Mouse (Mus musculus): ENCODE results near the gene Gm10053.
"Not testable (repeated sequence)": the region's sequence is repeated elsewhere in the genome, so short reads cannot be mapped to it uniquely, and the experiment has no call there.

Gm10053 gene

GRCm38 (mm10) chr19:24875129-24875870 lies at the start of gene Gm10053:
TSS of gene Gm10053 (plus strand) at chr19:24875686.
- DNase-seq (ENCODE audit: low read depth, low spot score) = not testable (repeated sequence)

DNA sequence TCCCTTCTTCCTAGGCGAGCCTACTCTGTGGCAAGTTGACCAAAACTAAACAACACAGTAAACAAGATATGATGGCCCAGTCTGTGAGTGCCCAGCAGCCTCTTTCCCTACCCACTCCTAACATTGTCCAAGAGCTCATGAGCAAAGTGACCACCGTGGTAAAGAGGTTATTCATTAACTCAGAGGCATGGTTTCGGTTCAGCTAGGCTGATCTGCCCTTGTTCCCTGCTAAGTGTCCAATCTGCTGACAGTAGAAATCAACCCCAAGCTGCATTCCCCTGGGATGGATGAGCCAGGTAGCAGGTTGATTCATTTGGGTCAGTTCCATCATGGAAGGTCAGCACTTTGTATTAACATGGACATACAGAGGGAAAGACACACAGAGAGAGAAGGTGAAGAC lies 33.4 kb upstream of the Gm10053 start:
- no peak for DNase-seq (ENCODE audit: low read depth, low spot score)

GRCm38 (mm10) chr19:24845007-24845546 lies 30.4 kb upstream of the Gm10053 start:
- DNase-seq (ENCODE audit: low read depth, low spot score) = peak; percentile 53

DNA sequence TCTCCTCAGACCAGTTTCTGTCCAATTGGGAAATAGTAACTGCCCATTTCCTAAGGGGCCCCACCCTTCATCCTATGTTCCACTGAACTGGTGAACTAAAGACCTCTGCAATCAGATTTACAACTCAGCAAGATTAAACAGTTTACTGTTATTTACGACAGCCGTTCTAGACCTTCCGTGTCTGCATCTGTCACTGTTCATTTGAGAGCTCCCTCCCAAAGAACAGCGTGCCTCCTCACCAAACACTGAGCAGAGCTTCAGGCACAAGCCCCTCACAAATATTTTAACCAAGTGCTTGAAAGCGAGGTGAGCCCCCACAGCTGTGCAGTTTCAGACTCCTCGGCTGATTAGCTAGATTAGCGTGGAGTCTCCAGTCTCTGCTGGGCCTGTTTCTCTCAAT lies 27.1 kb upstream of the Gm10053 start:
- no peak for DNase-seq (ENCODE audit: low read depth, low spot score)

DNA sequence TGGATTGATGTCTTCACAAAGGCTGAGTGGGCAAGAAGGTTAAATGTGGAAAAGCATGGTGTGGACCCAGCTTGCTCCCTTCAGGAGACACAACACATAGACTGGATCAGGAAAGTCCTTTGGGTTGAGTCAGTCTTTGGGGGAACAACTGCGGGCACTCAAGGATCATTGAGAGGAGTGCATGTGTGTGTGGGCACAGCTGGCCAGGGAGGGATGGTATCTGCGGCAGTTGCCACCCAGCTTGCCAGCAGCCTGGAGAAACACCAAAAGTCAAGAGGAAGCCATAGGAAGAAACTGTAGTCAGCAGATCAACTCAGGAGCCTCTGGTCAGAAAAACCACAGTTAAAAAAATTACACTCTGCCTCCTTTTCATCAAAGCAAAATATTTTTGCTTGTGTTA lies 26.6 kb upstream of the Gm10053 start:
- no peak for DNase-seq (ENCODE audit: low read depth, low spot score)

- DNase-seq (ENCODE audit: low read depth, low spot score) = no peak
Observed at GRCm38 (mm10) chr19:24851456-24852315, 23.8 kb upstream of the Gm10053 start.

DNA sequence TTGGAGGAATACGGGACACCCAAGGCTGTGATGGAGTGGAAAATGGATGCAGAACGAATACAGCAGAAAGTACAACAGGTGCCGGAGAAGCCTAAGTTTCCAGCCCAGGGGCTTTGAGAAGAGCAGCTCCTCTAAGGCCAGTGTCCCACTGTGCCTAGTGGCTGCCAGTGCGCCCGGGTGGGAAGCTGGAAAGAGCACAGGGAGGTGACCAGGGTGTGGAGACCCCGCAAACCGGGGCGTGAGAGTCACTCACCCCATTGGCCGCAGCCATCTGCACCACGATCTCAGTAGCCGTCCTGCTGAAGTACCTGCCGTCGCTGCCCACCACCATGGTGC lies 14.2 kb upstream of the Gm10053 start:
- DNase-seq (ENCODE audit: low read depth, low spot score) = no peak

DNA sequence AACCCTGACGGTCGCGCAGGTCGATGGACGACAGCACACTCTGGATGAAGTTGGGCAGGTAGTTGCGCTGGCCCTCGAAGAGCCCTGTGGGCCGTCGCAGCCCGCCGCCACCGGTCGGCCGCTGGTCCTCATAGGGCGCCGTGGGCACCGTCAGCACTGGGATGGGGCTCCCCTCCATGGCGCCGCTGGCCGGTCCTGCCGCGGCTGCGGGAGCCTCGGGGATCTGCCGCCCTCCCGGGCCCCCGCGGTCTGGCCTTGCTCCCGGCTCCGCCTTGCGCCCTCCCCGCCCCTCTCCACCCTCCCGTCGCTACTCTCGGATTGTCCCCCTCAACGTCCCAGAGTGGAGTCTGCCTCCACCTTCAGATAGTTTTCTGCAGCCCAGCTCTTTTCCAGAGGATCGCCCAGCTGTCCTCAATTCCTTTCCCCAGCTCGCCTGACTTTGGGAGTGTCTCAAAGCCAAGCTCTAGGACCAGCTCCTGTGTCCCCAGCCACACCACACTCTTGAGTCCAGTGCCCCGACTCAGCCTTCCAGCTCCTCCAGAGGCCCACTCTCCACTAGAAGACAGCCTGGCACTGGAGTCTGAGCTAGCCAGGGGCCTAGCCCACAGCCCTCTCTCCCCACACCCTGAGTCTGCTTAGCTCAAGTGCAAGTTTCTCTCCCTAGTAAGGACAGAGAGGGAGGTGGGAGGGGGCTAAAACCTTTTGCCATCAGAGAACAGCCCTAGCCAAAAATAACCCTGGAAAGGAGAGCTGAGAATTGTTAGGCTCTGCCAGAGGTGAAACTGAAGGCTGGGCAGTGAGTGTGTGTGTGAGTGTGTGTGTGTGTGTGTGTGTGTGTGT lies 13.7 kb upstream of the Gm10053 start, which contains the start of gene Pgm5:
Gene Pgm5, minus strand, starts transcription at position 244 of the 840 bp plus-strand sequence.
- DNase-seq (ENCODE audit: low read depth, low spot score) = no peak

DNA sequence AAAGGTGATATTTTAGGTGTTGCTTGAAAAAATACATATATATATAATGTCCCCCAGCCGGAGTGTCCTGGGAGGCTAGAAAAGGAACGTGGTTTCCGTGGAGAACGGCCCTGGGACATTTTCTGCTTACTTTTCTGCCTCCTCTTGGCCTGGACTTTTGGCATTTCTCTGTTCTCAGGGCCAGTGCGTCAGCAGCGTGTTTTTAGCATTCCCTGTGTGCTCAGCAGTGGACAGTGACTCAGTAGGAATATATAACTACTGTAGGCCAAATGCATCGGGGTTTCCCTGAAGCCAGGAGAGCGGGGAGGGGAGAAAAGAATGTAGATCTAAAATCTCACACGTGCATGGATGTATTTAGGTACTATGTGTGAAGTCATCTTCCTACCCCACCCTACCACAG lies 10.1 kb upstream of the Gm10053 start:
- DNase-seq (ENCODE audit: low read depth, low spot score) = no peak

DNA sequence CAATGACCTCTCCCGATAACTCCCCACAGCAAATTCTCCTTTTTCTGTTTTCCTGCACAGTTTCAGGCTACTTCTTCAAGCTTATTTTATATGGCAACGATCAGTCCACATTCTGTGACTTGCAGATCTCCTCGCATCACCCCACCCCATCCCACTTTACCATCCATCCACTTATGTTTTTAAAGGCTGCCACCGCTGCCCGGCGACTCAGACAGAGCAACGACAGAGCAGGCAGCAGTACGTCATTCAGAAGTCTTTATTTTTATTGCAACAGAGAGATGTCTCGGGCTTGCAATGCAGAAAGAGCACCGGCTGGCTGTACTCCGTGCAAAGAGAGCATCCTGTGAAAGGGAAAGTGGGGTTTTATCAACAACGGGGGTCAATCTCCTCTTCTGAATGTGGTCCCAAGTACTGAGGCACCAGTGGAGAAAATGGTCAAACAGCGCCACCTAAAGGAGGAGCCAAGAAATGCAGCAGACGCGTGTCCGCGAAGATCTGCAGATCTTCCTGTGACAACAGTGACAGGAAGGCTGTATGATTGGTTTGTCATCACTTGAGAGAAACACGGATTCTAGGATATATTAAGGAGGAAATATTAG lies 4.3 kb upstream of the Gm10053 start:
- DNase-seq (ENCODE audit: low read depth, low spot score) = peak; percentile 85

DNA sequence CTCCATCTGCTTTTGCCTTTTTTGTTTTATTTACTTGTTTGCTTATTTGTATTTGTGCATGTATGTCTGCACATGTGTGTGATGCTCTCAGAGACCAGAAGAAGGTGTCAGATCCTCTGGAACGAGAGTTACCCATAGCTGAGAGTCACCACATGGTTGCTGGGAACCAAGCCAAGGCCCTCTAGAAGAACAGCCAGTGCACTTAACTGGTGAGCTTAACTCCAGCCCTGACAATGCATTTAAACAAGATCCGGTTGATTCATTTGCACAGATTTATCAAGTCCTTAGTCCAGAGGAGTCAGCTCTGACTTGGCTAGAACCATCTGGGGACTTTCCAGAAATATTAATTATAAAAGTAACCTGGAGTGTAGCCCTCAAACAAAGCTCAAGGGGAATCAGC lies 1.6 kb upstream of the Gm10053 start:
- DNase-seq (ENCODE audit: low read depth, low spot score) = no peak

- no peak for DNase-seq (ENCODE audit: low read depth, low spot score)
Observed at GRCm38 (mm10) chr19:24881237-24881636, 5.8 kb downstream of the Gm10053 start.

DNA sequence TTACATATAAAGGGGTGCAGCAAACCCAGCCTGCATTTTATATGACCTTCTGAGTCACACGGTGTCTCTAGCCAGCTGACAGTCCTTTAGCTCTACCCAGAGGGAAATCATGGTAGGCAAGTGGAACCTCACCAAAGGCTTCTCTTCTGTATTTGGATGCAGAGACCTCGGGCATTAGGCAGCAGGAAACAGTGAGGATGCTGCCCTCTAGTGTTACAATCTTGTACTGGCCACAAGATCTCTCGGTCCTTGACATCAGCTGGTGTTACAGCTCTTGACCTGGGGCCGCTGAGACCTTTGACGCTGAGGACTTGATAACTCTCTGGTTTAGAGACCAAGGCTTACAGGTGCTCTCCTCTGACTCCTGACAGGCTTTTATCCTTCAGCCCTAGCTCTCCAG lies 10.0 kb downstream of the Gm10053 start:
- DNase-seq (ENCODE audit: low read depth, low spot score) = peak; percentile 73

DNA sequence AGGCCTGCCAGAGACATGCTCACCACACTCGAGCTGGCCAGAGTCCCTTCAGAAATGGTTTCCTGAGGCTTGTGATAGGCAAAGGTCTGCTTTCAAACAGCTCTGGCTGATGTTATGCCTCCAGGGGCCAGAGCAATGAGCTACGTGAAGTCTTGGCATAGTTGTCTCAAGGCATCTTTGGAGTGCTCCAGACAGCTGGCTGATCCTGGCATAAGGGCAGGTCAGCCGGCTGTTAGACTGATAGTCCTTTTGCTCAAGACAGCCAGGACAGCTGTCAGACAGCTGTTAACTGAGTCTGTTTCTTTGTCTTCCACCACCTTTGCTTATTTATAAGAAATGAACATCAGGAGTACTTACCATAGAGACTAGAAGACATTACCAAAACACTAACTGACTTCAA lies 11.4 kb downstream of the Gm10053 start:
- no peak for DNase-seq (ENCODE audit: low read depth, low spot score)

DNA sequence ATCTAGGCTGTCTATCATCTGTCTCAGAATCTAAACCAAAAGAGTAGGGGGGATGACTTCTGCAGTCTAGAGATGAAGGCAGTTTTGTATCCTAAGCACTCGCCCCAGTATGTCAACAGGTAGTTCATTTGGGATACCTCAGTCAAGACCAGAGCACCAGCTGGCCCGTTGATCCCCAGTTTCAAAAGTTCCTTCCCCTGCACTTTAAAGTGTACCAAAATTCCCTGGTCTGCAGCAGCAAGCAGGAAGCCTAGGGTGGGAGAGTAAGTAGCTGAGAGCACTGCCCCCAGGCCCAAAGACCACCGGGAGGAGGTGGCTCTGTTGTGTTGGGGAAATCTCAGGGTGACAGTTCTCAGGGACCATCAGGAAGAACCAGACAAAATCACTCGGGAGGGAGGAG lies 21.1 kb downstream of the Gm10053 start:
- DNase-seq (ENCODE audit: low read depth, low spot score) = no peak

DNA sequence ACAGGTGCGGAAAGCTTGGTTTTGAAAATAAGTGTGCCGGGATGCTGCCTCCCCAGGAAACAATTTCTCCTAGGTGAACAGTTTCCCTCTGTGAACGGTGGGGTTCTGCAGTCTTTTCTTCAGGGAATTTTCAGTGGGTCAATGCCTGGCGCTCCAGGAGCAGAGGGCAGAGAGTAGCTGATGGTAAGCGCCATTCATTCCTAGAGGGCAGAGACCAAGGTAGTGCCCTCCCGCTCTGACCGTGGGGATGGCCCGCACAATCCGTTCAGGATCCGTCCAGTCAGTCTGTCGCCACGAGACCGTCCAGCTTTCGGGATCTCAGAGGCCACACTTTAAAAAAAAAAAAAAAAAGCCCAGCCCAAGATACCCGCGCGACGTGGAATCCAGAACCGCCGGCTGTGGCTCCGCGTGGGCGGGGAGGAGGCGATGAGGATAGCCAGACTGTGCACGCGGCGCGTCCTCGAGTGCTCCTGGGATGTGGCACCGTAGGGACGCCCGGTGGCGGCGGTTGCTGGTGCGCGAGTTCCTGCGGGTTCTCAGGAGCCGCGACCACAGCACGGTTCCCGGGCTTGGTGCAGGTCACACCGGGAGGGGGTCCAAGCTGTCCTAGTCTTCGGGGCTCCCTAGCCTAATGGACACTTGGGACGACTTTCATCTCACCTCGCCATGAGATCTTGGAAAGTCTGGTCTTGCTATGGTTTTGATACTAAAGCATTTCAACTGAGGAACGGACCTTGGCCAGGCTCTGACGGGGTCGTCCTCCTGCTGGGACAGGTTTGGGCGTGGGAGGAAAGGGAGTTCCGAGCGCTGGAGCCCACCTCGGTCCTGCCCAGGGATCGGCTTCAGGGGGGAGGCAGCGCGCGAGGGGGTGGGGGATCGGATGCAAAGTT lies 21.8 kb downstream of the Gm10053 start:
- DNase-seq (ENCODE audit: low read depth, low spot score) = peak; percentile 20

DNA sequence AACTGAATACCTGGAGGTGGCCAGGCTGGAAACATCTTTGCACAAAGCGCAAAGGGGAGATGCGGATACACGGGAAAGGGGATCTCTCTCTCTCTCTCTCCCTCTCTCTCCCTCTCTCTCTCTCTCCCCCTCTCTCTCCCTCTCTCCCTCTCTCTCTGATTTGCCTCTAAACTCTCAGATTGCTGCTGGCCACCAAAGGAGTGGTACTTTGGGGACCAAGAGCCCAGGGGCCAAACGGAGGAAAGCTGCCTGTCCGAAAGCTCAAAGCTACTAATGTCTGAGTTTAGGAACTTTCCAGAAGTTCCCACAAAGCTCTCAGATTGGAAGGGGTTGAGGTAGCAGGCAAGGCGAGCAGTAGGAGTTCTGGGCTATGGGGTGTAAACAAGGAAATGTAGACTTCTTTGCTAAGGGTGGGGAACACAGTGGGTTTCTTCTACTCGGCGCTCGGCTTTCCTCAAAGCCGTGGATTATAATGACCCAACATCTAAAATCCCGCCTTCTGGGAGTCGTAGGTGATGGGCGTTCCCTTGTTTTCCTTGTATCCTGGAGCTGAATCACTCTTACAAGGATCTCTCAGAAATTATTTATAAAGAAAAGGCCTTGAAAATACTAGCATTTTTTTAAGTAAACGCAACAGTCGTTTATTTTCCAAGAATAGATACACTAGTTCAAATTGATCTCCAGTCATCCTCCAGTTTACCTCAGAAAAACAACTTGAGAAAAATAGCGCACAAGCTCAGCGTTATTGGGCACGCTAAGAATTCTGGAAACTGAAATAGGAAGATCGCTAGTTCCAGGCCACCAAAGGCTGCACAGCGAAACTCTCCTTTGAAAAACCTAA lies 22.6 kb downstream of the Gm10053 start:
- DNase-seq (ENCODE audit: low read depth, low spot score) = peak; percentile 17

GRCm38 (mm10) chr19:24898737-24899577 lies 23.5 kb downstream of the Gm10053 start:
- DNase-seq (ENCODE audit: low read depth, low spot score) = peak; percentile 52
